Mouse (Mus musculus): ENCODE measurements around the gene Ube2d1. TPM values are rescaled to one million over a fixed set of nuclear protein-coding genes. Genes with fewer than 3 reads are reported as not detected.

Gene Ube2d1
- polyA plus RNA-seq, 1 experiment = 34.3 TPM

- no peak for TF ChIP-seq POLR2A (IDR thresholded peaks at IDR 0.05; ENCODE audit: borderline replicate concordance, extremely low read depth, low read depth, low read length)
- TF ChIP-seq CTCF (IDR thresholded peaks at IDR 0.05; ENCODE audit: insufficient read depth, low read length) = no peak
- H3K4me3 ChIP-seq (replicated peaks; ENCODE audit: extremely low read depth, low read depth, low read length) = no peak overlapping the region
- 61% methylated on average over 4 of the region's 4 CpGs for WGBS
- no peak for DNase-seq
- peaks cover 2% of the 10 kb centered on the region; the same call in 1 of the 2 replicates for H3K4me1 ChIP-seq (ENCODE audit: control insufficient read depth, insufficient read depth, low read length)
These were observed 8.2 kb upstream of the Ube2d1 start for GRCm38 (mm10) chr10:71293245-71293644.

- Histone ChIP-seq H3K4me1 (ENCODE audit: control insufficient read depth, insufficient read depth, low read length) (peaks cover 2% of the 10 kb centered on the region; the same call in 1 of the 2 replicates), H3K4me3 (replicated peaks; ENCODE audit: extremely low read depth, low read depth, low read length) (no peak overlapping the region)
- WGBS = 6% methylated on average over 11 of the region's 11 CpGs
- DNase-seq = no peak
- TF ChIP-seq POLR2A (IDR thresholded peaks at IDR 0.05; ENCODE audit: borderline replicate concordance, extremely low read depth, low read depth, low read length) (no peak), CTCF (IDR thresholded peaks at IDR 0.05; ENCODE audit: insufficient read depth, low read length) (no peak)
These were observed 7.2 kb upstream of the Ube2d1 start for GRCm38 (mm10) chr10:71292254-71292653.

- no peak for TF ChIP-seq CTCF (IDR thresholded peaks at IDR 0.05; ENCODE audit: insufficient read depth, low read length)
- TF ChIP-seq POLR2A (IDR thresholded peaks at IDR 0.05; ENCODE audit: borderline replicate concordance, extremely low read depth, low read depth, low read length) = no peak
- DNase-seq = no peak
- WGBS = 22% methylated on average over 4 of the region's 4 CpGs
- Histone ChIP-seq H3K4me1 (ENCODE audit: control insufficient read depth, insufficient read depth, low read length) (peaks cover 2% of the 10 kb centered on the region; the same call in 1 of the 2 replicates), H3K4me3 (replicated peaks; ENCODE audit: extremely low read depth, low read depth, low read length) (no peak overlapping the region)
These were observed 6.7 kb upstream of the Ube2d1 start for GRCm38 (mm10) chr10:71291801-71292200.

GRCm38 (mm10) chr10:71291179-71291661 lies 6.2 kb upstream of the Ube2d1 start:
- DNase-seq = no peak
- TF ChIP-seq CTCF (IDR thresholded peaks at IDR 0.05; ENCODE audit: insufficient read depth, low read length) (no peak), POLR2A (IDR thresholded peaks at IDR 0.05; ENCODE audit: borderline replicate concordance, extremely low read depth, low read depth, low read length) (no peak)

GRCm38 (mm10) chr10:71284511-71285125 lies 444 bp downstream of the Ube2d1 start:
- TF ChIP-seq POLR2A (IDR thresholded peaks at IDR 0.05; ENCODE audit: borderline replicate concordance, extremely low read depth, low read depth, low read length) = no peak
- TF ChIP-seq CTCF (IDR thresholded peaks at IDR 0.05; ENCODE audit: insufficient read depth, low read length) = no peak
- Histone ChIP-seq H3K4me3 (replicated peaks; ENCODE audit: extremely low read depth, low read depth, low read length) (peak overlapping the region; percentile 56), H3K4me1 (ENCODE audit: control insufficient read depth, insufficient read depth, low read length) (peaks cover 7% of the 10 kb centered on the region)
- no peak for DNase-seq
- WGBS = under 1% methylated on average over 41 of the region's 41 CpGs

More at GRCm38 (mm10) chr10:71291179-71291661, 6.2 kb upstream of the Ube2d1 start:
- Histone ChIP-seq H3K4me3 (replicated peaks; ENCODE audit: extremely low read depth, low read depth, low read length) (no peak overlapping the region), H3K4me1 (ENCODE audit: control insufficient read depth, insufficient read depth, low read length) (peaks cover 2% of the 10 kb centered on the region; the same call in 1 of the 2 replicates)
- WGBS = 38% methylated on average over 3 of the region's 3 CpGs

- DNase-seq = no peak
- TF ChIP-seq CTCF (IDR thresholded peaks at IDR 0.05; ENCODE audit: insufficient read depth, low read length) (no peak), POLR2A (IDR thresholded peaks at IDR 0.05; ENCODE audit: borderline replicate concordance, extremely low read depth, low read depth, low read length) (no peak)
- 15% methylated on average over 8 of the region's 8 CpGs for WGBS
These were observed 941 bp downstream of the Ube2d1 start for GRCm38 (mm10) chr10:71284131-71284510.

GRCm38 (mm10) chr10:71273008-71273739 lies 11.9 kb downstream of the Ube2d1 start:
- no peak for DNase-seq
- Histone ChIP-seq H3K4me1 (ENCODE audit: control insufficient read depth, insufficient read depth, low read length) (no peaks in the 10 kb centered on the region), H3K4me3 (replicated peaks; ENCODE audit: extremely low read depth, low read depth, low read length) (no peak overlapping the region)
- no peak for TF ChIP-seq POLR2A (IDR thresholded peaks at IDR 0.05; ENCODE audit: borderline replicate concordance, extremely low read depth, low read depth, low read length)
- TF ChIP-seq CTCF (IDR thresholded peaks at IDR 0.05; ENCODE audit: insufficient read depth, low read length) = no peak
- 72% methylated on average over 9 of the region's 9 CpGs for whole genome bisulfite sequencing

More at GRCm38 (mm10) chr10:71284131-71284510, 941 bp downstream of the Ube2d1 start:
- Histone ChIP-seq H3K4me3 (replicated peaks; ENCODE audit: extremely low read depth, low read depth, low read length) (peak overlapping the region; percentile 56), H3K4me1 (ENCODE audit: control insufficient read depth, insufficient read depth, low read length) (peaks cover 7% of the 10 kb centered on the region)

GRCm38 (mm10) chr10:71267973-71268372 lies 17.1 kb downstream of the Ube2d1 start:
- H3K4me1 ChIP-seq (ENCODE audit: control insufficient read depth, insufficient read depth, low read length) = no peaks in the 10 kb centered on the region; the same call in 1 of the 2 replicates
- H3K4me3 ChIP-seq (replicated peaks; ENCODE audit: extremely low read depth, low read depth, low read length) = no peak overlapping the region
- TF ChIP-seq CTCF (IDR thresholded peaks at IDR 0.05; ENCODE audit: insufficient read depth, low read length) = no peak
- no peak for TF ChIP-seq POLR2A (IDR thresholded peaks at IDR 0.05; ENCODE audit: borderline replicate concordance, extremely low read depth, low read depth, low read length)
- WGBS = 84% methylated on average over 2 of the region's 2 CpGs
- no peak for DNase-seq

- Histone ChIP-seq H3K4me1 (ENCODE audit: control insufficient read depth, insufficient read depth, low read length) (no peaks in the 10 kb centered on the region; the same call in 1 of the 2 replicates), H3K4me3 (replicated peaks; ENCODE audit: extremely low read depth, low read depth, low read length) (no peak overlapping the region)
- 82% methylated on average over 11 of the region's 11 CpGs for WGBS
- DNase-seq = no peak
- no peak for TF ChIP-seq POLR2A (IDR thresholded peaks at IDR 0.05; ENCODE audit: borderline replicate concordance, extremely low read depth, low read depth, low read length)
- TF ChIP-seq CTCF (IDR thresholded peaks at IDR 0.05; ENCODE audit: insufficient read depth, low read length) = no peak
These were observed 17.6 kb downstream of the Ube2d1 start for GRCm38 (mm10) chr10:71267511-71267910.

Data from lung, adult 2 months (tissue).